Mouse (Mus musculus) kidney, adult 2 months (tissue): ENCODE measurements around the gene Sec14l2.

ENCODE experiments used
- CTCF ChIP-seq: fragments of 200-500 bp; conservative IDR thresholded peaks from 2 replicates; pipeline ENCODE4 v1.5.1; 2011; ENCODE audit warnings: low read depth, mild to moderate bottlenecking, control low read depth, low read length, moderate library complexity, mixed read lengths; ENCODE audit not compliant: insufficient read depth, insufficient read length
- POLR2A ChIP-seq: fragments of 200-500 bp; IDR thresholded peaks from one replicate; pipeline ENCODE4 v1.6.1; 2011; ENCODE audit warnings: low read depth, low read length, control low read depth

GRCm38 (mm10) chr11:4119635-4120034, 3.6 kb downstream of the Sec14l2 start:
- TF ChIP-seq POLR2A, result no peak
- no peak for TF ChIP-seq CTCF
